Mouse (Mus musculus): ENCODE data around the gene Rbfox1.

- no peak for TF ChIP-seq CTCF (IDR thresholded peaks at IDR 0.05; ENCODE audit: insufficient read depth, low read length)
- TF ChIP-seq POLR2A (IDR thresholded peaks at IDR 0.05; ENCODE audit: borderline replicate concordance, extremely low read depth, low read depth, low read length) = no peak
Measured at GRCm38 (mm10) chr16:6065481-6065880, 180.3 kb downstream of the Rbfox1 start.

All from lung, adult 2 months (tissue).